14 mouse cellular contexts compared by ENCODE assay signal in genomic region chr11:54954716-54955115, GRCm38 (mm10). TPM values are rescaled to one million over a fixed set of nuclear protein-coding genes. Genes with fewer than 3 reads are reported as not detected.
A peak's percentile ranks its signal among the peaks of the same experiment; 100 is the strongest.
DNase-seq lines count a peak whose midpoint lies in the region; ATAC-seq and TF ChIP-seq lines count a peak whose summit lies in the region.
"Had no signal": no experiment of that assay in that cellular context is flagged by ENCODE, and none has a peak within 500 bp of the region (broad histone marks: within the 10 kb centered on the region; RNA-seq: fewer than 3 reads in every experiment).

No protein-coding gene starts in this region.

- peak overlapping the region; percentile 78; the same call in 1 of the 2 replicates for H3K4me3 ChIP-seq in embryonic facial prominence, embryonic 13.5 days
- H3K4me3 ChIP-seq in embryonic facial prominence, embryonic 10.5 days = no peak overlapping the region
- H3K4me3 ChIP-seq in liver, embryonic 11.5 days (ENCODE audit: low read depth, low read length) = no peak overlapping the region
- H3K4me3 ChIP-seq in hindbrain, postnatal 0 days (ENCODE audit: low read length) = no peak overlapping the region
- H3K4me3 ChIP-seq in myocyte = peak overlapping the region; percentile 28
- H3K4me3 ChIP-seq in midbrain, embryonic 15.5 days = no peak overlapping the region

- ATAC-seq in embryonic facial prominence, embryonic 13.5 days (ENCODE audit: insufficient number of reproducible peaks, insufficient read depth, low FRiP score, low TSS enrichment, low read depth) = no peak
- no peak for ATAC-seq in liver, embryonic 11.5 days (replicated peaks; ENCODE audit: low FRiP score)
- ATAC-seq in hindbrain, postnatal 0 days = no peak
- ATAC-seq in midbrain, embryonic 15.5 days (replicated peaks) = no peak

- no peak for TF ChIP-seq POLR2A in myocyte (IDR thresholded peaks at IDR 0.05; ENCODE audit: insufficient read length, low read depth)

- H3ac ChIP-seq in myocyte (ENCODE audit: control insufficient read depth, insufficient read length) = no peak overlapping the region

- peaks cover 4% of the 10 kb centered on the region; the same call in 1 of the 2 replicates for H3K36me3 ChIP-seq in embryonic facial prominence, embryonic 13.5 days
- no peaks in the 10 kb centered on the region for H3K36me3 ChIP-seq in embryonic facial prominence, embryonic 10.5 days (replicated peaks)
- H3K36me3 ChIP-seq in liver, embryonic 11.5 days (ENCODE audit: control insufficient read depth, insufficient read depth, low read length) = no peaks in the 10 kb centered on the region
- H3K36me3 ChIP-seq in hindbrain, postnatal 0 days (ENCODE audit: insufficient read depth, low read length) = no peaks in the 10 kb centered on the region
- no peaks in the 10 kb centered on the region for H3K36me3 ChIP-seq in myocyte (ENCODE audit: control insufficient read depth, insufficient read depth)
- H3K36me3 ChIP-seq in midbrain, embryonic 15.5 days (replicated peaks) = no peaks in the 10 kb centered on the region
- H3K36me3 ChIP-seq: neural tube, embryonic 12.5 days had no signal

- peaks cover 19% of the 10 kb centered on the region for H3K4me1 ChIP-seq in embryonic facial prominence, embryonic 13.5 days
- H3K4me1 ChIP-seq in embryonic facial prominence, embryonic 10.5 days = peaks cover 23% of the 10 kb centered on the region
- peaks cover 25% of the 10 kb centered on the region for H3K4me1 ChIP-seq in liver, embryonic 11.5 days (replicated peaks; ENCODE audit: control insufficient read depth, insufficient read depth, low read length)
- H3K4me1 ChIP-seq in hindbrain, postnatal 0 days (ENCODE audit: insufficient read depth, low read length) = no peaks in the 10 kb centered on the region
- H3K4me1 ChIP-seq in midbrain, embryonic 15.5 days = peaks cover 14% of the 10 kb centered on the region

- H3K27me3 ChIP-seq in embryonic facial prominence, embryonic 13.5 days = no peaks in the 10 kb centered on the region
- H3K27me3 ChIP-seq in embryonic facial prominence, embryonic 10.5 days (replicated peaks; ENCODE audit: low read depth, poor library complexity, severe bottlenecking) = no peaks in the 10 kb centered on the region
- no peaks in the 10 kb centered on the region for H3K27me3 ChIP-seq in liver, embryonic 11.5 days (replicated peaks; ENCODE audit: control insufficient read depth, insufficient read depth, low read length)
- H3K27me3 ChIP-seq in hindbrain, postnatal 0 days (ENCODE audit: insufficient read depth, low read length) = no peaks in the 10 kb centered on the region
- no peaks in the 10 kb centered on the region for H3K27me3 ChIP-seq in myocyte (ENCODE audit: control insufficient read depth, insufficient read depth, insufficient read length)
- no peaks in the 10 kb centered on the region for H3K27me3 ChIP-seq in midbrain, embryonic 15.5 days (replicated peaks)

- H3K27ac ChIP-seq in embryonic facial prominence, embryonic 13.5 days = no peak overlapping the region
- no peak overlapping the region for H3K27ac ChIP-seq in embryonic facial prominence, embryonic 10.5 days (replicated peaks)
- H3K27ac ChIP-seq in liver, embryonic 11.5 days (ENCODE audit: low read depth, low read length) = no peak overlapping the region
- no peak overlapping the region for H3K27ac ChIP-seq in hindbrain, postnatal 0 days
- no peak overlapping the region for H3K27ac ChIP-seq in midbrain, embryonic 15.5 days
- H3K27ac ChIP-seq: neural tube, embryonic 12.5 days had no signal

- H3K9me3 ChIP-seq in embryonic facial prominence, embryonic 13.5 days = no peaks in the 10 kb centered on the region
- H3K9me3 ChIP-seq in embryonic facial prominence, embryonic 10.5 days = no peaks in the 10 kb centered on the region
- H3K9me3 ChIP-seq in liver, embryonic 11.5 days (ENCODE audit: control insufficient read depth, low read length) = no peaks in the 10 kb centered on the region
- H3K9me3 ChIP-seq in hindbrain, postnatal 0 days (ENCODE audit: low read length) = no peaks in the 10 kb centered on the region
- no peaks in the 10 kb centered on the region for H3K9me3 ChIP-seq in midbrain, embryonic 15.5 days
- H3K9me3 ChIP-seq: neural tube, embryonic 12.5 days had no signal

- H3K79me2 ChIP-seq in myocyte (ENCODE audit: control insufficient read depth, insufficient read depth) = peaks cover 22% of the 10 kb centered on the region

- no peak for DNase-seq in embryonic facial prominence, embryonic 10.5 days (ENCODE audit: low spot score)
- DNase-seq in liver, embryonic 11.5 days (ENCODE audit: low spot score) = no peak
- no peak for DNase-seq in liver
- no peak for DNase-seq in hindbrain, postnatal 0 days (ENCODE audit: low spot score)
- DNase-seq in embryo, embryonic 10.5 days (ENCODE audit: low spot score) = no peak
- DNase-seq: adrenal gland, postnatal 25 days; cerebellum, adult 8-10 months; gastrocnemius, postnatal 14 days; kidney, adult 11 months; lung, postnatal 10 days had no signal

- peak overlapping the region; percentile 69 for H3K4me2 ChIP-seq in embryonic facial prominence, embryonic 13.5 days
- H3K4me2 ChIP-seq in liver, embryonic 11.5 days = peak overlapping the region; percentile 83
- H3K4me2 ChIP-seq in hindbrain, postnatal 0 days (ENCODE audit: low read depth, low read length) = peak overlapping the region; percentile 17; the same call in 1 of the 2 replicates
- H3K4me2 ChIP-seq in myocyte (ENCODE audit: low read depth) = peak overlapping the region; percentile 69
- no peak overlapping the region for H3K4me2 ChIP-seq in midbrain, embryonic 15.5 days

- 78% methylated on average over 8 of the region's 8 CpGs for WGBS in embryonic facial prominence, embryonic 13.5 days
- WGBS in embryonic facial prominence, embryonic 10.5 days = 85% methylated on average over 8 of the region's 8 CpGs
- WGBS in liver, embryonic 11.5 days = 86% methylated on average over 8 of the region's 8 CpGs
- WGBS in hindbrain, postnatal 0 days = 80% methylated on average over 8 of the region's 8 CpGs
- 87% methylated on average over 8 of the region's 8 CpGs for WGBS in midbrain, embryonic 15.5 days

- no peak for TF ChIP-seq CTCF in hindbrain, postnatal 0 days (IDR thresholded peaks at IDR 0.05; ENCODE audit: low read depth)

- H3K9ac ChIP-seq in embryonic facial prominence, embryonic 13.5 days = no peak overlapping the region
- H3K9ac ChIP-seq in liver, embryonic 11.5 days (ENCODE audit: low read depth, low read length) = no peak overlapping the region
- H3K9ac ChIP-seq in hindbrain, postnatal 0 days (replicated peaks; ENCODE audit: low read length) = no peak overlapping the region
- no peak overlapping the region for H3K9ac ChIP-seq in midbrain, embryonic 15.5 days
- H3K9ac ChIP-seq: neural tube, embryonic 12.5 days had no signal

TF ChIP-seq in myocyte, 11 proteins besides CTCF, POLR2A, EP300 and RAD21:
- no peak for TF ChIP-seq USF1 (IDR thresholded peaks at IDR 0.05; ENCODE audit: low read depth)
- TF ChIP-seq TCF3 (IDR thresholded peaks at IDR 0.05; ENCODE audit: insufficient read length, low read depth) = no peak
- TF ChIP-seq CEBPB (IDR thresholded peaks at IDR 0.05; ENCODE audit: insufficient read depth, poor library complexity, severe bottlenecking) = no peak
- no peak for TF ChIP-seq REST (IDR thresholded peaks at IDR 0.05; ENCODE audit: insufficient read depth, insufficient read length)
- no peak for TF ChIP-seq MAX (IDR thresholded peaks at IDR 0.05; ENCODE audit: low read depth)
- no peak for TF ChIP-seq MYOD1 (IDR thresholded peaks at IDR 0.05; ENCODE audit: control insufficient read depth in 1 of 3, insufficient read length in 2 of 3, low read depth in 2 of 3)
- TF ChIP-seq MYOG (IDR thresholded peaks at IDR 0.05; ENCODE audit: control insufficient read depth in 1 of 3, insufficient read depth in 1 of 3, insufficient read length in 2 of 3, low read depth in 2 of 3) = no peak
- no peak for TF ChIP-seq SRF (IDR thresholded peaks at IDR 0.05; ENCODE audit: control insufficient read depth, insufficient read length, low read depth)
- no peak for TF ChIP-seq POLR2AphosphoS2 (IDR thresholded peaks at IDR 0.05; ENCODE audit: insufficient read length, low read depth)
- TF ChIP-seq TCF12 (IDR thresholded peaks at IDR 0.05; ENCODE audit: insufficient read depth, poor library complexity, severe bottlenecking) = no peak
- no peak for TF ChIP-seq E2F4 (IDR thresholded peaks at IDR 0.05; ENCODE audit: insufficient read depth)

RNA-seq across cellular contexts. Expression of gene Tnip1, which starts 8.0 kb away (rescaled TPM):
- polyA plus RNA-seq in embryonic facial prominence, embryonic 13.5 days (2015; fragmentation: Nextera tagmentation; extraction: Ambion mirVana) = 19.8 and 20.2 TPM in 2 replicates
- polyA plus RNA-seq in embryonic facial prominence, embryonic 10.5 days (2016; fragmentation: Nextera tagmentation; extraction: Ambion mirVana) = 11.7 and 11.9 TPM in 2 replicates
- 11.4 and 12.1 TPM in 2 replicates for polyA plus RNA-seq in liver, embryonic 11.5 days (2014; fragmentation: Nextera tagmentation; extraction: Ambion mirVana)
- 15.3 and 16.7 TPM in 2 replicates for total RNA-seq in hindbrain, postnatal 0 days (2014; rRNA removed)
- 17.1 and 19.8 TPM in 2 replicates for polyA plus RNA-seq in hindbrain, postnatal 0 days (2015; fragmentation: Nextera tagmentation; extraction: Ambion mirVana)
- 34.5 TPM for polyA plus RNA-seq in myocyte (2012; fragmentation: generic; extraction: Trizol)
- polyA plus RNA-seq in midbrain, embryonic 15.5 days (2015; fragmentation: Nextera tagmentation; extraction: Ambion mirVana) = 15.4 and 16.4 TPM in 2 replicates

RNA-seq across cellular contexts. Expression of gene Gpx3, which starts 52.5 kb away (rescaled TPM):
- polyA plus RNA-seq in embryonic facial prominence, embryonic 13.5 days (2015; fragmentation: Nextera tagmentation; extraction: Ambion mirVana) = 26.0 and 29.0 TPM in 2 replicates
- polyA plus RNA-seq in embryonic facial prominence, embryonic 10.5 days (2016; fragmentation: Nextera tagmentation; extraction: Ambion mirVana) = 72.8 and 90.1 TPM in 2 replicates
- polyA plus RNA-seq in liver, embryonic 11.5 days (2014; fragmentation: Nextera tagmentation; extraction: Ambion mirVana) = 84.0 and 89.6 TPM in 2 replicates
- 28.5 and 30.5 TPM in 2 replicates for total RNA-seq in hindbrain, postnatal 0 days (2014; rRNA removed)
- 78.0 and 78.1 TPM in 2 replicates for polyA plus RNA-seq in hindbrain, postnatal 0 days (2015; fragmentation: Nextera tagmentation; extraction: Ambion mirVana)
- 9.4 TPM for polyA plus RNA-seq in myocyte (2012; fragmentation: generic; extraction: Trizol)
- 26.5 and 30.0 TPM in 2 replicates for polyA plus RNA-seq in midbrain, embryonic 15.5 days (2015; fragmentation: Nextera tagmentation; extraction: Ambion mirVana)

Comparison
In these comparisons a context has a peak if more than half of its experiments do, and no peak if none do; other contexts are left out.
1. H3K4me3 ChIP-seq: peak in embryonic facial prominence, embryonic 13.5 days (single experiment) and myocyte (single experiment); none in embryonic facial prominence, embryonic 10.5 days (single experiment), liver, embryonic 11.5 days (single experiment), hindbrain, postnatal 0 days (single experiment) and midbrain, embryonic 15.5 days (single experiment).